Mouse (Mus musculus): ENCODE measurements at regions not wholly inside any gene's neighbourhood (a gene's known extent, or its start where the extent isn't known, plus 50 kb on each side); places are given as distances from the start of the nearest gene placed in this dataset.

GRCm38 (mm10) chr13:78426306-78426921, 226.9 kb upstream of the Nr2f1 start:
- no peak for DNase-seq (ENCODE audit: low spot score in 2 of 2)

- no peak for DNase-seq (ENCODE audit: low spot score in 2 of 2)
Observed at GRCm38 (mm10) chr13:78405071-78405470, 205.5 kb upstream of the Nr2f1 start.

- no peak for DNase-seq (ENCODE audit: low spot score in 2 of 2)
Observed at GRCm38 (mm10) chr13:78383761-78384160, 184.2 kb upstream of the Nr2f1 start.

- no peak for DNase-seq (ENCODE audit: low spot score in 2 of 2)
Observed at GRCm38 (mm10) chr13:78361236-78361635, 161.7 kb upstream of the Nr2f1 start.

- no peak for DNase-seq (ENCODE audit: low spot score in 2 of 2)
Observed at GRCm38 (mm10) chr13:78348830-78349229, 149.3 kb upstream of the Nr2f1 start.

GRCm38 (mm10) chr13:78324443-78325206, 125.1 kb upstream of the Nr2f1 start:
- no peak for DNase-seq (ENCODE audit: low spot score in 2 of 2)

- DNase-seq (ENCODE audit: low spot score in 2 of 2), result no peak
Observed at GRCm38 (mm10) chr13:78323183-78323582, 123.6 kb upstream of the Nr2f1 start.

GRCm38 (mm10) chr13:78318434-78318833, 118.9 kb upstream of the Nr2f1 start:
- no peak for DNase-seq (ENCODE audit: low spot score in 2 of 2)

GRCm38 (mm10) chr13:78310837-78311236, 111.3 kb upstream of the Nr2f1 start:
- DNase-seq (ENCODE audit: low spot score in 2 of 2), result no peak

Data from layer of hippocampus, adult 8-10 months (tissue).